Mouse (Mus musculus) lung, adult 18-20 months (tissue): Measurements from ENCODE around the gene Veph1.

Experiments
- DNase-seq, 2 experiments: peaks; one replicate each; pipeline ENCODE4 v3.0.0; 2022; ENCODE audit warnings: mixed read lengths in 2 of 2

Gene Veph1

DNA sequence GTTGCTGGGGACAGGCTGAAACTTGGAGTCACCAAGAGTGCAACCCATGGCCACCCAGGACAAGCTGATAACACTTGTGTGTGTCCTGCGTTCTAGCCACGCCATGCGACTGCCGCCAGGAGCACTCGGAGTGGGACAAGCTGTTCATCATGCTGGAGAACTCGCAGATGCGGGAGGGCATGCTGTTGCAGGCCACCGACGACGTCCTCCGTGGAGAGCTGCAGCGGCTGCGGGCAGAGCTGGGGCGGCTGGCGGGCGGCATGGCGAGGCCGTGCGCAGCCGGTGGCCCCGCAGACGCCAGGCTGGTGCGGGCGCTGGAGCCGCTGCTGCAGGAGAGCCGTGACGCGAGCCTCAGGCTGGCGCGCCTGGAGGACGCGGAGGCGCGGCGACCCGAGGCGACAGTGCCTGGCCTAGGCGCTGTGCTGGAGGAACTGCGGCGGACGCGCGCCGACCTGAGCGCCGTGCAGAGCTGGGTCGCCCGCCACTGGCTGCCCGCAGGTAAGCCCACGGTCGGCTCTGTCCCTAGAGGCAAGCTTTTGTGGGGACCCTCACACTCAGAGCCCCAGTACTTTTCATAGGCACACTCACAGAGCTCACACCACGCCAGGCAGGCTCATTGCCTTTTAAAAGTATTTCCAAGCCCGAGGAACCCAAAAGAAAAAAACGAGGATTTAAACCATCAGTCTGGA, 75.9 kb downstream of the Veph1 start:
- DNase-seq, result no peak

GRCm38 (mm10) chr3:66219655-66220191, 76.9 kb downstream of the Veph1 start, which contains the start of gene Ptx3:
Gene Ptx3 (plus strand): TSS chr3:66219910.
- DNase-seq, result no peak

- no peak for DNase-seq
Observed at GRCm38 (mm10) chr3:66215759-66216158, 80.9 kb downstream of the Veph1 start.

GRCm38 (mm10) chr3:66213524-66213923, 83.1 kb downstream of the Veph1 start:
- no peak for DNase-seq

GRCm38 (mm10) chr3:66208836-66209573, 87.6 kb downstream of the Veph1 start:
- DNase-seq, result no peak

- no peak for DNase-seq
Observed at GRCm38 (mm10) chr3:66193910-66194562, 102.6 kb downstream of the Veph1 start.

- no peak for DNase-seq
Observed at GRCm38 (mm10) chr3:66179647-66180046, 117.0 kb downstream of the Veph1 start.

- DNase-seq, result no peak
Observed at GRCm38 (mm10) chr3:66172907-66173306, 123.7 kb downstream of the Veph1 start.

DNA sequence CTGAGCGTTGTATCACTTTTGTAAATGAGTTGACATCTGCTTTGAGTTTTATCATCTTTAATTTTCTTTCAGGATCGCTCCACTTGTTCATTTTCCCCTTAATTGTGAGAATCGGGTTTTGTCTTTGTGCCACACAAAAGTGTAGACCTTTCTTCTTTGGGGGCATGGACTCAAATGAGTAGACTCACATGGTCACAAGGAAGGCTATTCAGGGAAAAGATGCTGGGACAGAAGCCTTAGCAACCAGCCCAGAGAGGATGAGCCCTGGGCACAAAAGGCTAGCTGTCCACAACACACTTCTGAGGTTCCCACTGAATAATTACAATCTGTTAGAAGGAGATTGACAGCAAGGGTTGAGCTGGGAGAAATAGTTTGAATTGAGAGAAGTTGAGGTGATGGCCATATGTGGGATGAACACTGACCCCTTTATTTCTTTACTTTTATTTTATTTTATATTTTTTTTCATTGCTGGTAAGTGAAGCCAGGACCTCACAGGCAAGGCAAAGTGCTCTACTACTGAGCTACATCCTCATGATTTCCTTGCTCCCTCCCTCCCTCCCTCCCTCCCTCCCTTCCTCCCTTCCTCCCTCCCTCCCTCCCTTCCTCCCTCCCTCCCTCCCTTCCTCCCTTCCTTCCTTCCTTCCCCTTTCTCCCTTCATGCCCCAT, 126.6 kb downstream of the Veph1 start:
- DNase-seq, result no peak

GRCm38 (mm10) chr3:66166606-66167290, 129.9 kb downstream of the Veph1 start:
- no peak for DNase-seq

- no peak for DNase-seq
Observed at GRCm38 (mm10) chr3:66165026-66165425, 131.6 kb downstream of the Veph1 start.

DNA sequence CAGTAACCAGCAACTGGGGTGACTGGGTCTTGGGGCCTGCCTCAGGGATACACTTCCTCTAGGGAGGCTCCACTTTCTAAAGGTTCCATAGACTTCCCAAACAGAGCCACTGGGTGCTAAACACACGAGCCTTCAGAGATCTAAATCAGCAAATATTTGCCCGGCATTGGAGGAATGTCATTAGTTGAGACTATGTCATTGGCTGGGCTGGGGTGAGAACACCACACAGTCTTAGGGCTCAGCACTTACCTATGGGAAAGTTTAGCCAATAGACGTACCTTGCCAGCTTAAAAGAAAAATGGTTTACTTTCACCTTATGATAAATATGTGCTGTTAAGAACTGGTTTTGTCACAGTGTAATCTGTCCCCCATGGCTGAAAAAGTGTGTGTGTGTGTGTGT, 132.1 kb downstream of the Veph1 start:
- DNase-seq, result no peak

DNA sequence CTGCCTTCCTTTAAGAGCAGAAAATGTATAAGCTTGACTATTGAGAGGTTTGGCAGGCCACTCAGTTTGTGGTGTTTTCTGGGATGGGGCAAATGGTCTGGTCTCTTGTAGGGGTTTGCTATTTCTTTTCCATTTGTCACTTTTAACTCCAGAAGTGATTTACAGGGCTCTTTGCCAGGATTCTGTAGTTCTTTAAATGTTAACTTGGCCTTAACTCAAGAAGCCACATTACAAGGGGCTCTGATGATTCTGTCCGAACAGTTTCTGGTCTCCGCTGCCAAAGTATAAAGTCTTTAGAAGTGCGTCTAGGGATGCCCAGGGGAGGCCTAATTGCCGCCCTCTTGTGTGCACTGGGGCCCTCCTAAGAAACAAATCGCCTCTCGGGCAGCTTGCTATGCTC, 134.0 kb downstream of the Veph1 start:
- no peak for DNase-seq

DNA sequence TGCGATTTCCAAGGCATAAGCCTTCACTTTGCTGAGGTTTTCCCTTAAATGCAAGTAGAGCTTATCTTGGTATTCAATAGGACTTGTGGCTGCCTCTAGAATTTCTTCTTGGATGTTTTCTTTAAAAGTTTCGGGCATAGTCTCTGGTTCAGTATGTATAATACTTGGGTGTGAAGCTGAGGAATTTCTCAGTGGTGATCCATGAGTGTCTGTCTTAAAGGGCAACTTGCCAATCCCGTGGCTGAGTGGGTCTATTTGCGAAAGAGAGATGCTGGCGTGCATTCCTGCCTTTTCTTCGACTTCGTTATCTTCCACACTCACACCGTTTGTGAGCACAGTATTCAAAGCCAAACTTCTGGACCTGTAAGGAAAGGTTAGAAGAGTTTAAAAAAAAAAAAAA, 138.7 kb downstream of the Veph1 start:
- no peak for DNase-seq

DNA sequence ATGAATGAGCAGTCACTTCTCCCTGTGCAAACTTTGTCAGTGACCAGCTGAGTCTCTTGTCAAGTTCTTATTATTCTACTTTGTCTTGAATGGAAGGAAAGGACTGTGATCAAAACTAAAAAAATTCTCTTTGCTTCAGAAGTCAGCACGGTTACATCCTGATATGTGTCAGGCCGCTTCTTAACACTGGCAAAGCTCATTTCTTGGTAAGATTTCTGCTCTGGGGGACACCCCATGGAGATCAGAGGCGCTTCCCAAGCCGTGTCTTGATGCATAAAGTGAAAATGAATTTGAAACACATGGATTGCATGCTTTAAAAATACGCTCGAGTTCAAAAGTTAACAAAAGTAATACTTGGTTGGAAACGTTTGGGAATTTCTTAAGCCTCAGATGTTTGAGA, 159.0 kb downstream of the Veph1 start:
- DNase-seq, result no peak

DNA sequence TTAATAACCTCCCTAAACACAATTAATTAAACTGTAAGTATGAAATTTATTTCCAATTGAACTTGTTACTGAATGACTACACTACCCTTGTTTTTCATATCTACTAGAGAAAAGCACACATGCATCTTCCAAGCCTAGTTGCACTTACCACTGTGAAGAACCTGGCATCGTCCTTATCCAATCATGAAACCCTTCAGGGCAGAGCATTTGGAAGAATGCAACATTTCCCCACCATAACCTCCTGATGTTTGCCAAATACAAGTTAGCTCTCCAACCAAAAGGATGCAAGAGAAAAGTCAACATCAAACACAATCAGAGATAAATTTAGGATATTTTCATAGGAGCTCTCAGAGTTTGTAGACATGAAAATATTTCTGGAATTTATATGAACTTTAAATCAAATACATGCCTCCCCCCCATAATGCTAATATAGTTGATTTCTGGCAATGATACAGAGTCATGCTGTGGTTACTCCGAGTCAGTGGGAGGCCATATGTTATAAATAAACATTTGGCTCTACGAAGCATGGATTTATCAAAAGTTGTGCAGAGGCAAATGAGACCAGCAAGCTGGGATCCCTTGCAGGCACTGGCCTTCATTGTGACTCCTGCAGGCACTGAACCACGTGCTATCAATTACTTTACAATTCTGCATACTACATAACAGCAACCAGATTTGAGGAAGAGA, 165.2 kb downstream of the Veph1 start:
- DNase-seq, result no peak

GRCm38 (mm10) chr3:66129689-66130088, 166.9 kb downstream of the Veph1 start:
- DNase-seq, result no peak

DNA sequence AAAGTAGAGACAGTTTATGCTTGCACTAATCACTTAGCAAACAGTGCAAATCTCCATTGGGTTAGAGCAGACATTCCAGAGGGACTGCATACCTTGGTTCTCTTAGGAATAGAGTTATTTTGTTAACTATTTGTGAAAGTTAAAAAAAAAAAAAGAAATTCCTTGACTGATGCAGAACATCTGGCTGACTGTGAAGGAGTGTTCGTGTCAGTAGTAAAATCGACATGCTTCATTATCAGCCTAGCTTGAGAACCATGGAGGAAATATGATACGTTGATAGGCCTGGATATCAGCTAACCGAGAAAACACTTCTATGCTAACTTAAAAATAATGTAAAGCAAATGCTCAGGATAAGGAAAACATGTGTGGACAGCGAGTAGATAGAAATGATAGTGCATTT, 191.1 kb downstream of the Veph1 start:
- no peak for DNase-seq

DNA sequence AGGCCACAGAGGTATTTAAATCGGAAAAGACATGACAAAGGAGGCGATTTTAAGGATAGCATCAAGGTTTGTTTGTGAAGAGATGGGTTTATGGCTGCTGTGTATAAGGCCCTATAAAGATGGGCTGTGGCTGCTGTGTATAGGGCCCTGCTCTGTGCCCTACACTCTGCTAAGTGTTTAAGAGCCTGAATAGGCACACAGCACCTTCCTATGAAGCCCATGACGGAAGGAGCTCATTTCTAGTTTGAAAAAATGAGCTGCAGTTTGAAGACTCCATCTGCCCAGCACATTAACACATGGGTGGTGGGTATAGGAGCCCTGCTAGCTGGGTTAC, 194.1 kb downstream of the Veph1 start:
- no peak for DNase-seq

GRCm38 (mm10) chr3:66101809-66102598, 194.6 kb downstream of the Veph1 start:
- DNase-seq, result no peak

GRCm38 (mm10) chr3:66101074-66101473, 195.6 kb downstream of the Veph1 start:
- no peak for DNase-seq
